Mouse (Mus musculus) retina, adult 2 months (tissue): Measurements from ENCODE around the gene Adnp.
A peak's percentile ranks its signal among the peaks of the same experiment; 100 is the strongest.

Experiments used
- DNase-seq: peaks from one replicate; pipeline ENCODE4 v3.0.0-alpha.2; 2012; ENCODE audit warnings: low read depth, low spot score

The Adnp gene

DNA sequence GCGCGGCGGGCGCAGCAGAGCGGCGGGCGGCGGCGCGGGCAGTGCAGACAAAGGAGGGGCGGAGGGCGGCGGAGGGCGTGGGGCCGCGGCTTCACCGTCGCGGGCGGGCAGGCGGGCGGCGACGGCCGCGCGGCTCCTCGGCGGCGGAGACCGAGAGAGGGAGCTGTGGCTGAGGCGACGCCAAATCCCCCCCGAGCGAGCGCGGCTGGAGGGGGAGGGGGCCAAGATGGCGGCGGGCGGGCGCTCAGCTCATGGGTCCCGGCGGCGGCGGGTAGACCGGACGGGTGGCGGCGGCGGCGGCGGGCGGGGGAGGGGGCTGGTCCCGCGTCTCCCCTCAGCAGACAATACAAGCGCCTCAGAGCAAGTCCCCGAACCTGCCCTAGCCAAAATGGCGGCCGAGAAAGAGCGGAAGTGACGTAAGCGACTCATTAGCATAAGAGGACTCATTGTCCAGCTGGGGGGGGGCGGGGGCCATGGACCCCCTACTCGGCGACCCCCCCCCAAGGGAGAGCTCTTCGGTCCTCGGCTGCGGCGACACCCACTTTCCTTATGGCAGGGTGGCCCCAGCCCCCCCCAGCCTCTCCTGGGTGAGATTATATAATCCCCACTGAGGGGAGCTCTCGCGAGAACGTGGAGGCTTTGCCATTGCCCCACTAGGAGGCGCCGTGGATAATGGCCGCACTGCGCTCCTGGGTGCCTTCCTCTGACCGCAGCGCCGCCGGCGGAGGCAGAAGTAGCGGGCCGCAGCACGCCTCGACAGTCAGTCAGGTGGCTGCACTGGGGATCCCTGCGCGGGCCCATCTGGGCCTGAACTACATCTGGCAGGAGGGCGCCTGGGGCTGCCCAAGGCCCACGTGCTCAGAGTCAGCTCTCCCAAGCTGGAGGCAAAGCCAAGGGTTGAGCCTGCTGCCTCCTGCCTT, at the start of gene Adnp:
Adnp (minus strand) TSS at position 388 of the 920 bp plus-strand sequence.
- peak; percentile 88 for DNase-seq

DNA sequence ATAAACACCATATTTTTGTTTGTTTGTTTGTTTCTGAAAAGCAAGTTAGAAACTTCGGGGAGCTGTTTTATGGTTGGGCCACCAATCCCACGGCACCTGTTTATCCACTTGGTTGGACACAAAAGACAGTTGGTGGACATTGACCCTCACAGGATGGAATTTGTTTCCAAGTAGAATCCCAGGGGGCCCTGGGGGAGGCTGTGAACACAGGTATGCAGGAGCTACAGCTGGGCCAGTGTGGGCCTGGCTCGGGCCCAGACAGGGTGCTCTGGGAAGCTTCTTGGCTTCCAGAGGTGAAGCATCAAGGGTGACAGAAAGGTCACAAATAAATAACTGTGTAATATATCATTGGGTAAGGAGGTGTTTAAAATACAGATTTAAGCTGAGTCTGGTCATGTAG, 49.6 kb upstream of the Adnp start:
- DNase-seq: no peak

DNA sequence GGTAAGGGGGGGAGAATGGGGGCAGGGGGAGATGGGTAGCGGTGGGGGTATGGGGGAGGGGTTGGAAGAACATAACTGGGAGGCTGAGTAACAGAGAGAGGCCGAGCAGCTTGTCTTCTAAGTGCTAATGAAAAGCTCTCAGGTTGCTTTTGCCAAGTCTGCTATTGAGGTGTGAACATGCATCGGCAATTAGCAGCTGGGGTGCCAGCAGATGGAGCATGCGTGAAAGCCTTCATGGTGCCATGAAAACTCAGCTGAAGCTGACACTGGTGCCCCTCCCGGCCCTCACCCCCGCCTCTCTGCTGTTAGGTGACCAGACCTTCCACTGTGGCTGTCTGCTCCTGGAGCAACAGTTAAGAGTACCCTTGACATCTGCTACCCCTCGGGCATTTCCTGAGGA, 46.9 kb upstream of the Adnp start:
- DNase-seq: no peak

DNA sequence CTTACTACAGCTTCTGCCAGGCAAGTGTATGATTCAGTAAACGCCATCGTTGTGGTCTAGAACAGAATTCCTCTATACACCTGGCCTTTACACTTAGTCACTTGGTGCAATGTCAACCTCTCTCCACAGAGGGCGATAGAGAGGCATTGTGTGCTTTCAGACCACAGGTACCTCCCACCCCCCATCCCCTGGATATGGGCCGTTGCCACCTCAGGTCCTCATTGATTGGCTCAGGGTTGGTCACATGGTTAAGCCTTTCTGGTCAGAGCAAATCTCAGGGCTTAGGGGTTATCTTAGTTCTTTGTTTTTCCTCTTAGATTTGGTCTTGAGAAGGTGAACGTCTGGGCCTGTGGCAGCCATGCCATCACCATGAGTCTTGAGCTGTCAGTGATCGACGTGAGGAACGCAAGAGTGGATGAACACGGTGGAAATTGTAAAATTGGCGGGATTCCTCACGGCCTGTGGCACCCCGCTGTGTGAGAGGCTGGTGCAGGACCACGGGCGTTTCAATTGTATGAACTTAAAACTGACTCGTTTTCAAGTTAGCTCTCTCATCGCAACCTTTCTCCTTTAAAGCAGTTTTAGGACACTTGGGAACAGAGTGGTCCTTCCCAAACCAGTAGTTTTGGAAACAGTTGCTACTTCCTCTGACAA, 45.9 kb upstream of the Adnp start:
- DNase-seq: no peak

DNA sequence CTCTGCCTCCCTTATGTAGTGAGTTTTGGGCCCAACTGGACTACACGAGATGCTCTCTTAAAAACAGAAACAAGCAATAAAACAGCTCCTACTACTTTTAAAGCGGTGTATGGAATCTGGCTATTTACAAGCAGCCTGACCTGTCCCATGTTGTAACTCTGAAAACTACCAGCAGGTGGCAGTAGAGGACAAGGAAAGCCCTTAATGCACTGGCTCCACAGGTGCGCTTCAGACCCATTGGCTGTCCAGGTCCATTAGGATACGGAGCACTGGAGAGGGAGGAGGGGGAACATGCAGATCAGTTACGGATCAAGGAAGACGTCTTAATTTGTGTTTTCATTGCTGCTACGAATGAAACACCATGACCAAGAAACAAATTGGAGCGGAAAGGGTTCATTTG, 43.4 kb upstream of the Adnp start:
- peak; percentile 72 for DNase-seq

DNA sequence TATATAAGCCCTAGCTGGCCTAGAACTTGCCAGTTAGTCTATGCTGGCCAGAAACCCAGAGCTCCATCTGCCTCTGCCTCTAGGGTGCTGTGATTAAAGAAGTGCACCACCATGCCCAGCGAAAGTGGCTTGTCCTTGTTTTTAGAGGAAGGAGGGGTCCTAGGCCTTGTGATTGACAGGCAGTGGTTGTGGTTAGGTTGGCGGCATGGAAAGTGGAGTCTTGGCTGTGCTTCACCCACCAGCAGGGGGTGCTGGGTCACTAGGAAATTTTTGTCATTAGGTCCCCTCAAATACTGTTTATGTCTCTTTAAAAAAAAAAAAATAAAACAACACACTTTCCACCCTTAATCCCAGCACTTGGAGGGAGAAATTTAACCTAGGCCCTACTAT, 41.9 kb upstream of the Adnp start:
- DNase-seq: no peak

DNA sequence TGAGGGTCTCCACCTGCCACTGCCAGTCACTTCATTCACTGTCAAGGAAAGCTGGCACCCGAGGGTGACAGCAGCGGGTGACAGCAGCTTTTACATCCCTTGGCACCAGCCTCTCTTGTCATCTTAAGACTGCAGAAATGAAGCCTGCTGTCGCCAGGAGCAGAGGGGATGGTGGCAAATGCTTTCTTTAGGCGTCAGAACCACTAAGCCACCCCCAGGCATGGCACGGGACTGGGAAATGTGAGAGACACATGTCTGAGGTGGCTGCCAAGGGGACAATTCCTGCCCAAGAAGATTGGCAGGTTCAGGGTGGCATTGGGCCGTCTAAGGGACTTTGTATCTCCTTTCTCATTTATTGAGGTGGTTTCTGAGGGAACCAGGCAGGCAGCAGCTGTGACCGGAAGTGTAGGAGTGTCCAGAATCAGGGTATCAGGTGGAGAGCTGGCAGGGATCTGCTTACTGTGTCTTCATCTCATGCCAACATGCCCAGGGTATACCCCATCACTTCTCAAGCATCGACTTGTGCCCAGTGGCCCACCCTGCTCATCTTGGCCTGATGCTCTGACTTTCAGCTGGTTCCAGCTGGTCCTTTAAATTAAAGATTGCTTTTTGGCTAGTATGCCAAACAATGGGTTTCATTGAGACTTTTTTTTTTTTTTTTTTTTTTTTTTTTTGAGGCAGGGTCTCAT, 41.4 kb upstream of the Adnp start:
- DNase-seq: no peak

DNA sequence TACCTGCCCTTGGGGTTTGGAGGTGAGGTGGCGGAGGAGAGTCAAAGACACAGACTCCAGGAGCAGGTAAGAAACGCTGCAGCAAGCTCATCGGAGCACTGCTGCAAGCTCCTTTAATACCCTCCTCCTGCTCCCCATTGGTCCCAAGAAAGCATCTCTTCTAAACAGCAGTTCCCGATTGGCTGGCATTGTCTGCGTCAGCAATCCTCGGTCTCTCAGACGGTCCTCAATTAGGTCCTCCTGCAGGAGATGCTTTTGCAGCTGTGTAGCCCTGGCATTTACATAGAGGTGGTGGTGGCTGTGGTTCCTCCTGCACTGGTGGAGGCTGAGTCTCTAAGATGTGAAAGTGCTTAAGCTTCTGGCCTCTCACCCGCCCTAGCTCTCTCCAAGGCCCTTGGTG, 38.7 kb upstream of the Adnp start:
- DNase-seq: no peak

DNA sequence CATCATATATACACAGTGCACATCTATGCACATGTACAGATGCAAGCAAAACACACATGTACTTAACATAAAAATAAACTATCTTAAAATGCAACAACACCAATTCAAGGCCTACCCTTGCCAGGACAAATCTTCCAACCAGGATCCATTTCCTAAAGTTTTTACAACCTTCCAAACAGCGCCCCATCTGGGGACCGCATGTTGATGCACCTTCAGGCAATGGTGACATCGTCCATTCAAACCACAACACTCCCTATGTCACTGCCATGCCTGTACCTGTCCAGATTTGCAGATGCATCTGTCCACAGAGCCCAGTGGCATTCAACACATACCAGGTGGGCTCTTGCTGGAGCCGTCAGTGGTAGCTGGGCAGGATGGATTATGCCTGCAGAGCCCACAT, 36.4 kb upstream of the Adnp start:
- no peak for DNase-seq

DNA sequence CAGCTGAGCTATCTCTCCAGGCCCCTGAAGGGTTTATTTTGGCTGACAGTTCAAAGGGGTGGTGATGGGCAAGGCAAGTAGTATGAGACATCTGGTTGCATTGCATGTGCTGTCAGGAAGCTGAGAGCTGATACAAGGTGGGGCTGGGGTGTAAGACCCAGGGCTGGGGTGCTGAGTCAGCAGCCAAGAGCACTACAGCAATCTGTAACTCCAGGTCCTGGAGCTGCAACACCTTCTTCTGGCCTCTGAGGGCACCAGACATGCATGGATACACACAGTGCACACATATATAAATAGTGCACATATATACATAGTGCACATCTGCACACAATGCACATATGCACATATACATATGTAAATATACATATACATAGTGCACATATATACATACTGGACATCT, 35.9 kb upstream of the Adnp start:
- DNase-seq: no peak

DNA sequence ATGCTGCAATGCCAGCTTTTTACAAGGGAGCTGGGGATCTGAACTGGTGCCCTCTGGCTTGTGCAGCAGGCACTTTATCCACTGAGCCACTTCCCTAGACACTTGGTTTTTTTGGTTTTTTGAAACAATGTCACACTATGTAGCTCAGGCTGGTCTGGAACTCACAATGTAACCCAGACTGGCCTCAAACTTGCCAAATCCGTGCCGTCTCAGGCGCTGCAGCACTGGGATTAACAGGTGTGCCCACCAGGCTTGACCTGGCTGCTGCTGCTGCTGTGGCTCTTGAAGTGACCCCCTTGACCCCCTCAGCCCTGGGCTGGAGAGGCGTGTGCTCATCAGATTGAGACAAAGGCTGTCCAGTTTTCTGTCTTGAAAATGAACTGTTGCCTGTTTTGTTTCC, 31.4 kb upstream of the Adnp start:
- no peak for DNase-seq

DNA sequence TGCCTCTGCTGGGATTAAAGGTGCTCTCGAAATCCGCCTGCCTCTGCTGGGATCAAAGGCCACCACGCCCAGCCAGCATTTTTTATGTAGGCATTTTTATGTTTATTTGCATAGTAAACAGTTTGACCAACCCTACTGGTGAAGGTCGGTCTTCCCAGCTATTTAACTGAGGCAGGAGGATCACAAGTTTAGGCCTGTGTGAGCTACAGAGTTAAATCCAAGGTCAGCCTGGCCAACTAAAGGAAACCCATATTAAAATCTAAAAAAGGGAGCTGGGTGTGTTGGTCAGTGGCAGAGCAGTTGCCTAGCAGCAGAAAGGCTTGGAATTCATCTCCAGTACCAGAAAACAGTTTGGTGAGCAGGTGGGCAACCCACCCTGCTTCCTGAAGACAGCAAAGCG, 26.4 kb upstream of the Adnp start:
- no peak for DNase-seq

DNA sequence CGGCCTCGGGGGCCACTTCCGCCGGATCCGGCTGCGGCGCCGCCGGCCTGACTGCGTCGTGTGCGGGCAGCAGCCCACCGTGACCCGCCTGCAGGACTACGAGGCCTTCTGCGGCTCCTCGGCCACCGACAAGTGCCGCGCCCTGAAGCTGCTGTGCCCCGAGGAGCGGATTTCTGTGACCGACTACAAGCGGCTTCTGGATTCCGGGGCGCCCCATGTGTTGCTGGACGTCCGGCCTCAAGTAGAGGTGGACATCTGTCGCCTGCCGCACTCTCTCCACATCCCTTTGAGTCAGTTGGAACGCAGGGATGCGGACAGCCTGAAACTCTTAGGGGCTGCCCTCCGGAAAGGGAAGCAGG, 24.5 kb upstream of the Adnp start:
- no peak for DNase-seq

DNA sequence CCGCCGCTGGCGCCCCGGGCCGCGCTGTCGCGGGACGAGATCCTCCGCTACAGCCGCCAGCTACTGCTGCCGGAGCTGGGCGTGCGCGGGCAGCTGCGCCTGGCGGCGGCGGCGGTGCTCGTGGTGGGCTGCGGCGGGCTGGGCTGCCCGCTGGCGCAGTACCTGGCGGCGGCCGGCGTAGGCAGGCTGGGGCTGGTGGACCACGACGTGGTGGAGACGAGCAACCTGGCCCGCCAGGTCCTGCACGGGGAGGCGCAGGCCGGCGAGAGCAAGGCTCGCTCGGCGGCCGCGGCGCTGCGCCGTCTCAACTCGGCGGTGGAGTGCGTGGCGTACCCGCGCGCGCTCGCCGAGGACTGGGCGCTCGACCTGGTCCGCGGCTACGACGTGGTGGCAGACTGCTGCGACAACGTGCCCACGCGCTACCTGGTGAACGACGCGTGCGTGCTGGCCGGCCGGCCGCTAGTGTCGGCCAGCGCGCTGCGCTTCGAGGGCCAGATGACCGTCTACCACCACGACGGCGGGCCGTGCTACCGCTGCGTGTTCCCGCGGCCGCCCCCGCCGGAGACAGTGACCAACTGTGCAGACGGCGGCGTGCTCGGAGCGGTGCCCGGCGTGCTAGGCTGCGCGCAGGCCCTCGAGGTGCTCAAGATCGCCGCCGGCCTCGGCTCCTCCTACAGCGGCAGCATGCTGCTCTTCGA, 24.0 kb upstream of the Adnp start:
- no peak for DNase-seq

DNA sequence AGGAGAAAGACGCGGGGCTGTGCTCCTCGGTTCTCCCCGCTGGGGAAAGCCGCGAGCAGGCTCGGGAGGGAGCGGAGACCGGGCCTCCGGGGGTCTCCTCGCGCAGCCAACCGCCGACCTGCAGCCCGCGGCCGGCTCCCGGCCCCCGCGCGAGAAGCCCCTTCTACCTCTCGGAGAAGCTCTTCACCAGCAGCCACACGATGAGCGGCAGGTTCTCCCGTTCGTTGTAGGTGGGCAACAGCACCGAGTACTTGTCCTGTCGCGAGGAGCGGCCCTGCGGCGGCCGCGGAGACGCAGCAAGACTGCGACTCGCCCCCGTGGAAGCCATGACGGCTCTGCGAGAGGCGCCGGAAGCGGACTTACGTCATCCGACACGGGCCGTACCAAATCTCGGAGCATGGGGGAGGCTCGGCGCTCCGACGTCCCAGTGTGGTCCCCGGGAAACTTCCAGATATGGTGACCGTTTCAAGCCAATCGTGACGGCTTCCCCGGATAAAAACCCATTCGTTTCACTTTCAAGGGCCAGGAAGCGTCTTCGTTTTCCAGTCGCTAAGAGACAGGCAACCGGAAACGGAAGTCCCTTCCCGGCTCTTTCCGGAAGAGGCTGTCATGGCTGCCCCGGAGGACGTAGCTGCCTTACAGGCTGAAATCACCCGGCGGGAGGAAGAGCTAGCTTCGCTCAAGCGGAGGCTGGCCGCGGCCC, 23.3 kb upstream of the Adnp start, which contains the start of the genes Gm20716, Dpm1 and Mocs3:
Gm20716 (minus strand) TSS at position 339 of the 703 bp plus-strand sequence.
Dpm1 (minus strand) TSS at position 566 of the 703 bp plus-strand sequence.
Mocs3 (plus strand) TSS at position 597 of the 703 bp plus-strand sequence.
- DNase-seq: peak; percentile 86

DNA sequence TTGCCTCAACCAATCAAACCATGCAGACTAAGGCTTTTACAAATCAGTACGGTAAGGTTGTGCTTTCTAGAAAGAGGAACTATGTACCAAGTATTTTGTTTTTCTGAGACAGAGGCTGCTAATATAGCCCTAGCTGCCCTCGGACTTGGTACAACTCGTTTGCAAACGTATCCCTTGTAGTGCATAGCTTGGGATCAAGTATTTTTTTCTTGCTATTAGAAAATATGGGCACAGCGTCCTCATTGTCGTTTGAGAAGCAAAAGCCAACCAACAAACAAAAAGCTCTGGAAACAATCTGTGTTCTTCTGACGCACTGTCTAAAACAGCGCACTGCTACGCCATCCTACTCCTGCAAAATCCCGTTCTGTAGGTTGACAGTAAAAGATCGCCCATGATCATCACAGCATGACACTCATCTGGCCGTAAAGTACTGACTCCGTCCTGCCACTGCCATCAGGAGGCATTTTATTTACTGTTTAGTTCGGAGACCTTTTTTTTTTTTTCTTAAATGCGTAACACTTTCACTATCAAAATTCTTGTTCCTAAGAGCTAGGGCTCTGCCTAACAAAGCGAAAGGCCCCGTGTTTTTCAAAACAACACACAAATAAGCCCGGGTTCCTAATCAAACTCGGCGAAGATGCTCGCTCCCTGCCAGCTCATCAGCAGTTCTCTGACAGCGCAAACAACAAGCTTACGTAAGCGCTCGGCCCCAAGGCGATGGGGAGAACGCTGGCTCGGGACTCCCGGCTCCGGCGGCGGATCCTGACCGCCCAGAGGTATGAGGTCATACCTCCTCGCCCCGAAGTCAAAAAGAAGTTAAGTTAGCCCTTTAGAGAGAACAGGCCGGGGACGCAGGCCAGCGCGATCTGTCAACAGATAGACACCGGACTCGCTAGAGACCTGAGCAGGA, 22.5 kb upstream of the Adnp start:
- no peak for DNase-seq

DNA sequence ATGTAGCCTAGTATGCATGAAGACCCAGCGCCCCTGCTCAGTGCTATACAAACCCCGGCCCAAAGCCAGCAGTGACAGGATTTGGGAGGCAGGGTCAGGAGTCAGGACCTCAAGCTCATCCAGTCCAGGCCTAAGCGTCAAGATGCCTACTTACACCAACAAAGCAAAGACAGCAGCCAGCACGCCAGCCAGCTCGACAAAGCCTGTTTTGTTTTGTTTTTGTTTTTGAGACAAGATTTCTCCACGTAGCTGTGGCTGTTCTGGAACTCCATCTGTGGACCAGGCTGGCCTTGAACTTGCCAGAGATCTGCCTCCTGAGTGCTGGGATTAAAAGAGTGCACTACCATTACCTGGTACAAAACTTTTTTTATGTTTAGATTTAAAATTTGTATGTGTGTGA, 16.4 kb upstream of the Adnp start:
- no peak for DNase-seq

DNA sequence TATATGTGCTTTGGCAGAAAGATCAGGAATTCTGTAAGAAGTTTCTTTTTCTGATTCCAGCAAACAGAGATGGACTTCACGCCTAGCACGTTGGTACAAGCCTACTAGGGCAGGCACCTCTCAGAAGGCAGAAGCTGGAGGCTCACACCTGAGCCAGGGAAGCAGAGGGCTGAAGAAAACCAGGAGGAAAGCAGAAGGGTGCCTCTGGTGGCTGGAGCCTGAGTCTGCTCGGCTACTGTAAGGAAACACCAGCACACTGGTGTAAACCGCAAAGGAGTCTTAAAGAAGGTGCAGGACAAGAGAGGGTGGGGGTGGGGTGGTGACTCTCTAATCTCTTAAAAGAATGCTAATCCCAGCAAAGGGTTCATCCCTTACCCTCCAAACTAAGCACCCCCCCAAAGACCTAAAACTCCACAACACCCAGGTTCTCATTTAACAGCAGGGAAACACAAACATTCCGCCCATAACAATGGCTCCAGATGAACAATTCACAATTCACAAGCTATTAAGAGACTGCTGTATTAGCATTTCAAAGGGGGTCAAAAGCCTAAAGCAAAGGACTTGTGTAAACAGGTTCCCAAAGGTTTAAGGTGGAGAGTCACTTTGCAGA, 7.0 kb upstream of the Adnp start:
- DNase-seq: no peak

DNA sequence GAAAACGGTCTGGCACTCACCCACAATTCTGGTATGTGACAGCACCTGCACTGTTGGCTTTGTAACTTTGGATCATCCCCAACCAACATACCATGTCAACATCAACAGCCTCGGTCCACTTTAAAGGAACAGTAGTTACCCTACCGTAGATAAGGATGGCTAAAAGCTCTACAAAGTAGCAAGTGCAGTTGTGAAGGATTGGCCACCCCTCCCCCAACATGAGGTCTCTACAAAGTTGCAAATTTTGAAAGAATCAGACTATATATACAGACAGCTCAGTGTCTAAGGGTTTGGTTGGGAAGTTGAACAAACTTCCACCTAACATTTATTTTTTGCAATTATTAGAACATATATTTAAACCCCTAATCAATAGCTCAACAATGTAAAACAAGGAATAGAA, 971 bp upstream of the Adnp start:
- no peak for DNase-seq
